Mouse (Mus musculus) thymus, adult 2 months (tissue): ENCODE results near the gene Galnt14.

Source experiments
- CTCF ChIP-seq: fragments of 200-500 bp; IDR thresholded peaks from 2 replicates; pipeline ENCODE4 v1.5.1; 2012; ENCODE audit warnings: mild to moderate bottlenecking, control low read depth, low read length, moderate library complexity, borderline replicate concordance; ENCODE audit not compliant: control insufficient read depth, poor library complexity, insufficient read depth; ENCODE audit errors: extremely low read depth
- POLR2A ChIP-seq: fragments of 200-500 bp; IDR thresholded peaks from 2 replicates; pipeline ENCODE4 v1.6.1; 2012; ENCODE audit warnings: mild to moderate bottlenecking, low read length, control low read depth, moderate library complexity; ENCODE audit not compliant: control insufficient read depth, poor library complexity, insufficient read depth; ENCODE audit errors: extremely low read depth

GRCm38 (mm10) chr17:73502613-73503012, 207.6 kb downstream of the Galnt14 start:
- TF ChIP-seq POLR2A, result no peak
- TF ChIP-seq CTCF, result no peak
